Mouse (Mus musculus): ENCODE data around the gene Map4k4. TPM values are rescaled to one million over a fixed set of nuclear protein-coding genes. Genes with fewer than 3 reads are reported as not detected.

The Map4k4 gene
- polyA plus RNA-seq, 1 experiment from 2014 or later: 31.0 TPM

DNA sequence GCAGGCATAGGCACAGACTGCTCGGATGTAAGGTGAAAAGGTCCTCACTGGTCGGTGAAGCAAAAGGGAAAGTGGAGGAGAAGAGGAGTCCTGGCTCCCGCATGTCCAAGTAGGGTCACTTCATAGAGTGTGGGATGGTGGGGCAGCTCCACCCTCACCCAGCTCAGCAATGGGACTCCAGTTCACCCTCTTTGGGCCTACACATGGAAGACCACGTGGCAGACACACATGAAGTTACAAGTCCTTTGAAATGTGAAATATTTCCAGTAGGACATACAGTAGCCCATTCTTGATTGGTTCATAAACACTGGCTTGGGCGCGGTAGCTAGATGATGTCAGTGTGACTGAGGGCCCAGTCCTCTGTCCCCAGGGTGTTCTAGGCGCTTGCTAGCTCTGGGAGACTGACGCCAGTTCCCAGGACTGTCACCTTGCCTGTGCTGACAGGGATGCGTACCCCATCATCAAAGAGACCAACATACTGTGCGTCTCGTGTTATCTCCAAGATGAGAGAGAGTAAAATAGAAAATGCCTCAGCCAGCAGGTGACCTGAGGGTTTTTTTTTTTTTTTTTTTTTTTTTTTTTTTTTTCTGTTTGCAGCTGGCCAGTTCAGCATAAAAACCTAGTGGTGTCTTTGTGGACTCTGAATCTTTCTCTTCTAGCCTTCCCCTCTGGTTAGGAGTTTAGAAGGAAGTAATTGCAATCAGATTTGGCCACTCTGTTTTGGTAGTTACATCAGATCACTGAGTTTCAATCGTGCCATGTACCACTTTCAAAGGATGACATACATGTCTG, 127.7 kb downstream of the Map4k4 start:
- WGBS: 90% methylated on average over 12 of the region's 12 CpGs
- peaks cover 52% of the 10 kb centered on the region for H3K36me3 ChIP-seq (replicated peaks)
- no peak overlapping the region for H3K4me3 ChIP-seq
- no peak overlapping the region for H3K27ac ChIP-seq
- H3K4me1 ChIP-seq: no peaks in the 10 kb centered on the region
- no peak for DNase-seq (ENCODE audit: extremely low spot score, low spot score)
- H3K9me3 ChIP-seq: no peaks in the 10 kb centered on the region
- no peaks in the 10 kb centered on the region for H3K27me3 ChIP-seq (ENCODE audit: poor library complexity, severe bottlenecking)

GRCm38 (mm10) chr1:40029597-40029996, 128.9 kb downstream of the Map4k4 start:
- H3K36me3 ChIP-seq (replicated peaks): peaks cover 40% of the 10 kb centered on the region
- no peak overlapping the region for H3K4me3 ChIP-seq
- WGBS: 93% methylated on average over 5 of the region's 5 CpGs
- no peaks in the 10 kb centered on the region for H3K27me3 ChIP-seq (ENCODE audit: poor library complexity, severe bottlenecking)
- no peak overlapping the region for H3K27ac ChIP-seq
- no peak for DNase-seq (ENCODE audit: extremely low spot score, low spot score)
- no peaks in the 10 kb centered on the region for H3K9me3 ChIP-seq
- no peaks in the 10 kb centered on the region for H3K4me1 ChIP-seq

DNA sequence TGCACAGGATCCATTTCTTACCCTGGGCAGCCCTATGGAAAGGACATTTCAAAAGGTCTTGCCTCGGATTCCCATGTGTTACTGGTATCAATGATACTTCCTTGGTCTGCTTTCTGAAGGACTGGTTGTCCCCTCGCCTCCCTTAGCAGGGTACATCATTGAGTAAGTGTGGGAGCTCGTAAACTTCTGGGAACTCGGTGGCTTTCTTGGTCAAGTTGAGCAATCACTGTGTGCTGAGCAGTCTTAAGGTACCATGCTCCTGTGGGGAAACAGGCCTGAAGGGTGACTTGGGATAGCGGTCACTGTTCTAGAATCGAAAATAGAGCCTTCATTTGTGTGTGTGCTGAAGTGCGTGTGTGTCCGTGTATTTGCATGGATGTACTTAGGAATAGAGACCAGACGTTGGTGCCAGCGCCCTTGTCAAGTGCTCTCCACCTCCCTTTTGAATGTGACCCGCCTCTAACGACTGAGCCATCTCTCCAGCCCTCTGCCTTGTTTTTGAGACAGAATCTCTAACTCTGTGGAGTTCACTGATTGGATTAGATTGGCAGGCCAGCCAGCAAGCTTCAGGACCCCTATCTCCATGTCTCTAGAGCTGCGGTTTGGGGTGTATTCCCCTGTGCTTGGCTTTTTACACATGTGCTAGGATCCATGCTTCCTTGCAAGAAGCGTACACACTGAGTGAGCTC, 129.7 kb downstream of the Map4k4 start:
- no peak overlapping the region for H3K27ac ChIP-seq
- no peaks in the 10 kb centered on the region for H3K27me3 ChIP-seq (ENCODE audit: poor library complexity, severe bottlenecking)
- 91% methylated on average over 14 of the region's 14 CpGs for WGBS
- no peak overlapping the region for H3K4me3 ChIP-seq
- no peaks in the 10 kb centered on the region for H3K4me1 ChIP-seq
- DNase-seq (ENCODE audit: extremely low spot score, low spot score): no peak
- H3K9me3 ChIP-seq: no peaks in the 10 kb centered on the region
- H3K36me3 ChIP-seq (replicated peaks): peaks cover 31% of the 10 kb centered on the region

- peaks cover 26% of the 10 kb centered on the region for H3K36me3 ChIP-seq (replicated peaks)
- no peak overlapping the region for H3K27ac ChIP-seq
- H3K4me3 ChIP-seq: no peak overlapping the region
- H3K4me1 ChIP-seq: no peaks in the 10 kb centered on the region
- no peaks in the 10 kb centered on the region for H3K27me3 ChIP-seq (ENCODE audit: poor library complexity, severe bottlenecking)
- DNase-seq (ENCODE audit: extremely low spot score, low spot score): no peak
- no peaks in the 10 kb centered on the region for H3K9me3 ChIP-seq
- WGBS: 93% methylated on average over 8 of the region's 8 CpGs
These were observed 130.3 kb downstream of the Map4k4 start for GRCm38 (mm10) chr1:40030976-40031356.

- Histone ChIP-seq H3K36me3 (replicated peaks) (peaks cover 19% of the 10 kb centered on the region), H3K27ac (no peak overlapping the region), H3K4me3 (no peak overlapping the region), H3K9me3 (no peaks in the 10 kb centered on the region), H3K27me3 (ENCODE audit: poor library complexity, severe bottlenecking) (no peaks in the 10 kb centered on the region), H3K4me1 (no peaks in the 10 kb centered on the region)
- no peak for DNase-seq (ENCODE audit: extremely low spot score, low spot score)
- 94% methylated on average over 2 of the region's 2 CpGs for WGBS
These were observed 130.9 kb downstream of the Map4k4 start for GRCm38 (mm10) chr1:40031626-40032025.

- no peak overlapping the region for H3K27ac ChIP-seq
- no peak for DNase-seq (ENCODE audit: extremely low spot score, low spot score)
- WGBS: 86% methylated on average over 4 of the region's 4 CpGs
These were observed 132.6 kb downstream of the Map4k4 start for GRCm38 (mm10) chr1:40033315-40033714.

DNA sequence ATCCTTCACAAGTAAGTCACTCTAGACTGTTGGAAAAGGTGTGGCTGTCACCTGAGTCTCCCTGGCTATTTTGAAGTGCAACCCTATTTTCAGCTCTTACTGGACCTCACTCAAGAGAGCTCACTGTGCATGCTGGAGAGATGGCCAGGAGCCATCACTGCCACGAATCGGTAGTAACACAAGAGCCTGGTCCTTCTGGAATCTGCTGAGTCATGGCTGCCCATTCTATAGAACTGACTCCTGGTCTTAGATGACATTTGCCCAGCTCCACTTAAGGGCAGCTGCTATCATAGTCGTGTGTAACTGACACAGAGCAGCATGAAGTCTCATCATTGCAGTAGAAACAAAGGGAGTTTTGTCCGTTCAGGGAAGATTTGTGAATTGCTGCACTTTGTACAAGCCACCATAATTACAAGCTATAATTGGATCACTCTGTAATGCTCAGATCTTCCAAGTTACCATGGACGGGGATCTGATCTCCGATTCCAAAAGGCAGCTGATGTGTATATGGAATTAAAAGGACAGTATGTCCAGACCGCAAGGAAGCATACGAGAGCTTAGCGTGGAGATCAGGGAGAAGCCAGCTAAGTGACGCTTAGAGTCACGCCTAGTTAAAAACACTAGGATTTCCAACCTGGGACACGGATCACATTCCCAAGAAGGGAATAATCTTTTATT, 133.2 kb downstream of the Map4k4 start:
- WGBS: 79% methylated on average over 12 of the region's 12 CpGs
- Histone ChIP-seq H3K4me3 (no peak overlapping the region), H3K27me3 (ENCODE audit: poor library complexity, severe bottlenecking) (no peaks in the 10 kb centered on the region), H3K4me1 (no peaks in the 10 kb centered on the region), H3K27ac (no peak overlapping the region), H3K36me3 (replicated peaks) (no peaks in the 10 kb centered on the region; the same call in 1 of the 2 replicates), H3K9me3 (no peaks in the 10 kb centered on the region)
- no peak for DNase-seq (ENCODE audit: extremely low spot score, low spot score)

More at GRCm38 (mm10) chr1:40033315-40033714, 132.6 kb downstream of the Map4k4 start:
- no peak overlapping the region for H3K4me3 ChIP-seq
- no peaks in the 10 kb centered on the region for H3K4me1 ChIP-seq
- no peaks in the 10 kb centered on the region for H3K27me3 ChIP-seq (ENCODE audit: poor library complexity, severe bottlenecking)
- H3K36me3 ChIP-seq (replicated peaks): peaks cover 2% of the 10 kb centered on the region
- H3K9me3 ChIP-seq: no peaks in the 10 kb centered on the region

GRCm38 (mm10) chr1:40037831-40038230, 137.1 kb downstream of the Map4k4 start:
- Histone ChIP-seq H3K4me3 (no peak overlapping the region), H3K27me3 (ENCODE audit: poor library complexity, severe bottlenecking) (no peaks in the 10 kb centered on the region), H3K4me1 (no peaks in the 10 kb centered on the region), H3K36me3 (replicated peaks) (no peaks in the 10 kb centered on the region), H3K9me3 (no peaks in the 10 kb centered on the region), H3K27ac (no peak overlapping the region)
- WGBS: 94% methylated on average over 6 of the region's 6 CpGs
- DNase-seq (ENCODE audit: extremely low spot score, low spot score): no peak

DNA sequence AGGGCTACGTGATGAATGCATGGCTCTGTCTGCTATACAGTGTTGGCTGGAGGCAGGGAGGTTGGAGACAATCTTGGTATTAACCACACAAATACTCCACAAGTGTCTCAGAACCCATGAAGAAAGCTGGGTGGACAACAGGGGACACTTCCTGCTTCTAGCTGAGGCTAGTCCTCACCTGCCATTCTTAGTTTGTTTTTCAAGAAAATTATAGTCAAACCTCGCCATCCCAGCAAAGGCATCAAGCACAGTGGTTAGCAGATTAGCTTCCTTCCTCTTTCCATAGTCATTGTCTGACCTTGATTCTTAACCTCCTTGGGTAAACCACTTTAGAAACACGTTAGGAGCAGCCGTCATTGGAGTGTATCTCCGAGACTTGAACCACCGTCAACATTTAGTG, 145.0 kb downstream of the Map4k4 start:
- H3K27ac ChIP-seq: no peak overlapping the region
- no peak for DNase-seq (ENCODE audit: extremely low spot score, low spot score)
- H3K4me3 ChIP-seq: no peak overlapping the region
- H3K27me3 ChIP-seq (ENCODE audit: poor library complexity, severe bottlenecking): no peaks in the 10 kb centered on the region
- no peaks in the 10 kb centered on the region for H3K4me1 ChIP-seq
- 91% methylated on average over 6 of the region's 6 CpGs for WGBS
- no peaks in the 10 kb centered on the region for H3K9me3 ChIP-seq
- no peaks in the 10 kb centered on the region for H3K36me3 ChIP-seq (replicated peaks)

DNA sequence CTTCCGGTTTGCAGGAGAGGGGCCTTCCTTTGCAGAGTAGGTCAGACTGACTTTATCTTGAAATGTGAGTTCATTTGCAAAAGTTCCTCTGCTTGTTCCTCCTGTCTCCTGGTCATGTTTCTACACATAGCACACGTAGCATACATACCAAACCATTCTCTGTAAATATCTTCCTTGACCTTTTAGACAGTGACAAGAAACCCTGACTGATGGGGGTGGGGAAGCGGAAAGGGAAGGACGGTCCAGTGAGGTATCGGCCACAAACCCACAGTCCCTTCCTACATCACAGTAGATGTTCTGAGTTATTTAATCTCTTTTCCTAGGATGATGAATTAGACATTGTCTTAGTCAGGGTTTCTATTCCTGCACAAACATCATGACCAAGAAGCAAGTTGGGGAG, 145.9 kb downstream of the Map4k4 start:
- Histone ChIP-seq H3K4me3 (no peak overlapping the region), H3K4me1 (no peaks in the 10 kb centered on the region), H3K36me3 (replicated peaks) (no peaks in the 10 kb centered on the region), H3K27me3 (ENCODE audit: poor library complexity, severe bottlenecking) (no peaks in the 10 kb centered on the region), H3K9me3 (no peaks in the 10 kb centered on the region), H3K27ac (no peak overlapping the region)
- DNase-seq (ENCODE audit: extremely low spot score, low spot score): no peak
- WGBS: 89% methylated on average over 5 of the region's 5 CpGs

- Histone ChIP-seq H3K9me3 (no peaks in the 10 kb centered on the region), H3K4me1 (no peaks in the 10 kb centered on the region), H3K4me3 (no peak overlapping the region), H3K27me3 (ENCODE audit: poor library complexity, severe bottlenecking) (no peaks in the 10 kb centered on the region), H3K36me3 (replicated peaks) (no peaks in the 10 kb centered on the region), H3K27ac (no peak overlapping the region)
- no peak for DNase-seq (ENCODE audit: extremely low spot score, low spot score)
- WGBS: 93% methylated on average over 6 of the region's 6 CpGs
These were observed 150.4 kb downstream of the Map4k4 start for GRCm38 (mm10) chr1:40051157-40051556.

DNA sequence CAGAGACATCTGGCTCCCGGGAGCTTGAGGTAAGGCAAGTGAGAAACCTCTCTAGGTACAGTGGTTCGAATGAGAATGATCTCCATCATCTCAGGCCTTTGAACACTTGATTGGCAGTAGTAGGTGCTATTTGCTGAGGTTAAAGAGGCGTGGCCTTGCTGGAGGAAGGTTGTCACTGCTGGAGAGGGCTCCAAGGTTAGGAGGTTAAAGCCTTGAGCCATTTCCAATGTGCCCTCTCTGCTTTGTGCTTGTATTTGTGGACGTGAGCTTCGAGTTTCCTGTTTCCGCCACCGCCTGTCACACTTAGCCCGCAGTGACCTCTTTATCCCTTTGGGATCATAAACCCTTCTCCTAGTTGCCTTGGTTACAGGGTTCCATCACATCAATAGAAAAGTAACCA, 151.4 kb downstream of the Map4k4 start:
- 78% methylated on average over 8 of the region's 8 CpGs for WGBS
- Histone ChIP-seq H3K4me1 (peaks cover 1% of the 10 kb centered on the region; the same call in 1 of the 2 replicates), H3K36me3 (replicated peaks) (no peaks in the 10 kb centered on the region), H3K4me3 (no peak overlapping the region), H3K27ac (no peak overlapping the region), H3K27me3 (ENCODE audit: poor library complexity, severe bottlenecking) (no peaks in the 10 kb centered on the region), H3K9me3 (no peaks in the 10 kb centered on the region)
- DNase-seq (ENCODE audit: extremely low spot score, low spot score): no peak

- WGBS: 86% methylated on average over 5 of the region's 5 CpGs
- no peak for DNase-seq (ENCODE audit: extremely low spot score, low spot score)
- H3K4me1 ChIP-seq: peaks cover 10% of the 10 kb centered on the region
These were observed 152.4 kb downstream of the Map4k4 start for GRCm38 (mm10) chr1:40053071-40053470.

More at GRCm38 (mm10) chr1:40053071-40053470, 152.4 kb downstream of the Map4k4 start:
- no peaks in the 10 kb centered on the region for H3K9me3 ChIP-seq
- no peaks in the 10 kb centered on the region for H3K36me3 ChIP-seq (replicated peaks)
- no peak overlapping the region for H3K4me3 ChIP-seq
- no peaks in the 10 kb centered on the region for H3K27me3 ChIP-seq (ENCODE audit: poor library complexity, severe bottlenecking)
- H3K27ac ChIP-seq: no peak overlapping the region
